Mouse (Mus musculus) neural tube, embryonic 10.5 days (tissue): Measurements from ENCODE around the gene Syngr1.

Experiments used
- DNase-seq: peaks from one replicate; pipeline ENCODE4 v3.0.0-alpha.2; 2017; ENCODE audit warnings: low spot score; ENCODE audit errors: extremely low spot score

Syngr1 gene

DNA sequence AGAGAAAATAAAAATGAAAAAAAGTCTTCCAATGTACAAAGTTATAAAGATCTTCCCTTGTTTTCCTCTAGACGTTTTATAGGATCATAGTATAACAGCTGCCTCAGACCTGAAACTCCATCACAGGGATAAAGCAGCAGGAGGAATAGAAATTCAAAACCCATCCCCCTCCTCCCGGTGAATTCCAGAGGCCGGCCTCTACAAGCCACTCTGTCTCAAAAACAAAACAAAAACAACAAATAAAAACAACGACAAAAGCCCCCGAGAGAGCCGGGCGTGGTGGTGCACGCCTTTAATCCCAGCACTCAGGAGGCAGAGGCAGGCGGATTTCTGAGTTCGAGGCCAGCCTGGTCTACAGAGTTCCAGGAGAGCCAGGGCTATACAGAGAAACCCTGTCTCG lies 979 bp upstream of the Syngr1 start:
- no peak for DNase-seq

DNA sequence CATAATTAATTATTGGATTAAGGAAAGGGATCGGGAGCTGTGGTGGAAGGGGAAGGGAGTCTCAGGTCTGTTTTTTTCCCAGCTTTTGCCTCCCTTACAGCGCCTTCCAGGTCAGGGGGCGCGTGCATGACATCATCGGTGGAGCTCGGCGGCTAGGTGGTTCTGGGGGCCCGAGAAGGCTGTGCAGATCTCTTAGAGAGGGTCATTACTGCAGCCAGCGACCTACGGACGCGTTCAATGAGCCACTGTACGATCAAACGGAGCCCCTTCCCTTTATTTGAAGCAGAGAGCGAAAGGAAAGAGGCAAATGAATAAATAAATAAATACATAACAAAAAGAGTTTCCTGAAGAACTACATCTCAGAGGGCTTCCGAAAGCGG lies 403 bp upstream of the Syngr1 start:
- DNase-seq: peak; percentile 45

DNA sequence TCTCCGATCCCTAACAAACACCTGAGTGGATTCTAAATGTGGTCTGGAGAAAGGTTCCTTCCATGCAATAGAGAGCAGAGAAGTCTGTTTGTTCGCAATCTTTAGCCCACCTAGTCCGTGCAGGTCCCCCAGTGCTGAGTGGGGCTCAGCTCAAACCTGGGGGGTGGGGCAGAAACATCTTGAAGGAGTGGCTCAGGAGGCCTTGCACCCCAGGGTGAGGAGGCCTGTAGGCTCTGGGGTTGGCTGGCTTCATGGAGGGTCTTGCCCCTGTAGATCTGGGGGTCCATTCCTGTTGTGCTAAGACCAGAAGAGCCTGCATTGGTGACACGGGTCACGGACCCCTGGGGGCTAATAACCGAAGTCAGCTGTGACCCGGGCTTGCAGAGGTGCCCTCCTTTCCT lies 907 bp downstream of the Syngr1 start:
- no peak for DNase-seq

DNA sequence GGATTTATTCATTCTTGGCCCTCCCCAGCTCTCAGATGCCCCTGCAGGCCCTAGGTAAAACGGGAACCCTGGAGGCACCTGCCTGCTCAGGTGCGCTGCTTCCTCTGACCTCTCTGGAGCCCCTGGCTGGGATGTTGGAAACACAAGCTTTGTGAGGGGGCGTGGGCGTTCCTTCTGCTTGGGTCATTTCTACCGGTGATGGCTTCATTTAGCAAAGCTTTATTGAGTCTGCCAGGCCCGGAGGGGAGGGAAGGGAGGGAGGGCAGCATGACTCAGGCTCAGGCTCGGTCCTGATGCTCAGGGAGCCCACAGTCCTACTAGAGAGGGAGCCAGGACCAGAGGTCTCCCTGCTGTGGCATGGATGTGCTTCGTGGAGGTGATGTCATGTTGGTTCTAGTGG lies 1.5 kb downstream of the Syngr1 start:
- DNase-seq: no peak

DNA sequence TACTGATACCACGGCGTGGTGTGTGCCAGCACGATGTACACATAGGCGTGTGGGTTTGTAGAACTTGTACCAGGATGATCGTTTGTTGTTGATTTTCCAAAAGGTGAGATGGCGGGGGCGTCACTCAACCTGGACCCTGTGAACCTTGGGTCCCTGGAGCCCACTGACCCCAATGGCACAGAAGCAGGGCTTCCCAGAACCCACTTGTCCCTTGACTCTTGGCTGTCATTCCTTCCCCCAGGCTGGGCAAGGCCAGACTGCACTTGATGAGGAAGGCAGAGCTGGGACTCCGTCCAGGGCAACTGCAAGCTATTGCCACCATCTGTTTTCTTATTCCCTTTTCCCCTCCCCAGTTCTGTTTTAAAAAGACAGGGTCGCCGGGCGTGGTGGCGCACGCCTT lies 3.1 kb downstream of the Syngr1 start:
- no peak for DNase-seq

DNA sequence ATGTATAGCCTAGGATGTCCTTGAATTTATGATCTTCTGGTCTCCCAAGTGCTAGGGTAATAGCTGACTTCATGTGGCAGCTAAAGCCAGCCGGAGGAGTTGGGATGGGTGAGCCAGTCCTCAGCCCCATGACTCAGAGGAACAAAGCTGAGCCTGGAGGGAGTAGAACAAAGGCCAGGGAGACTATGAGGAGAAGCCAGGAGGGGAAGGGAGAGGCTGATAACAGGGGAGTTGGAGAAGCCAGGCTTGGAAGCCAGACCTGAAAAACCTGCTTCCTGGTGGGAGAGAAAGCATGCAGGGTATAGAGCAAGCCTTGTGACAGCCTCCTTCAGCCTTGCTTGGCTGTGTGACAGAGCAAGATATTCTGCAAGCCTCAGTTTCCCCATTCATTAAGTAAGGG lies 4.5 kb downstream of the Syngr1 start:
- no peak for DNase-seq

DNA sequence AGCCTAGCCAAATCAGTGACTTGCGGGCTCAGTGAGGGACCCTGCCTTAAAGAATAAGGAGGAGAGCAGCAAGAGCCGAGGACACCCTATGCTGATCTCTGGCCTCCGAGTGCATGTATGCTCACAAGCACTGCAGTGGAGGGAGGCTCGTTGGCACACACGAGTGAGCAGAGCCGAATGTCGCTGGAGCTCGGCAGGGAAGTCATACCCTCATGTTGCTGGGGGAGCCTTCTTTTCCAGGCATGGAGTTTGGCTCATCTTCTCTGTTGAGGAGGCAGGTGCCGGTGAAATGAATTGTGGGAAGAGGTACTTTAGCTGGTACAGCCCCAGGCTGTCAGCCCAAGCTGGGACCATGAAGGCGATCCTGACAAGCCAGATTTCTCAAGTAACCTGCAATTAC lies 5.3 kb downstream of the Syngr1 start:
- DNase-seq: no peak

DNA sequence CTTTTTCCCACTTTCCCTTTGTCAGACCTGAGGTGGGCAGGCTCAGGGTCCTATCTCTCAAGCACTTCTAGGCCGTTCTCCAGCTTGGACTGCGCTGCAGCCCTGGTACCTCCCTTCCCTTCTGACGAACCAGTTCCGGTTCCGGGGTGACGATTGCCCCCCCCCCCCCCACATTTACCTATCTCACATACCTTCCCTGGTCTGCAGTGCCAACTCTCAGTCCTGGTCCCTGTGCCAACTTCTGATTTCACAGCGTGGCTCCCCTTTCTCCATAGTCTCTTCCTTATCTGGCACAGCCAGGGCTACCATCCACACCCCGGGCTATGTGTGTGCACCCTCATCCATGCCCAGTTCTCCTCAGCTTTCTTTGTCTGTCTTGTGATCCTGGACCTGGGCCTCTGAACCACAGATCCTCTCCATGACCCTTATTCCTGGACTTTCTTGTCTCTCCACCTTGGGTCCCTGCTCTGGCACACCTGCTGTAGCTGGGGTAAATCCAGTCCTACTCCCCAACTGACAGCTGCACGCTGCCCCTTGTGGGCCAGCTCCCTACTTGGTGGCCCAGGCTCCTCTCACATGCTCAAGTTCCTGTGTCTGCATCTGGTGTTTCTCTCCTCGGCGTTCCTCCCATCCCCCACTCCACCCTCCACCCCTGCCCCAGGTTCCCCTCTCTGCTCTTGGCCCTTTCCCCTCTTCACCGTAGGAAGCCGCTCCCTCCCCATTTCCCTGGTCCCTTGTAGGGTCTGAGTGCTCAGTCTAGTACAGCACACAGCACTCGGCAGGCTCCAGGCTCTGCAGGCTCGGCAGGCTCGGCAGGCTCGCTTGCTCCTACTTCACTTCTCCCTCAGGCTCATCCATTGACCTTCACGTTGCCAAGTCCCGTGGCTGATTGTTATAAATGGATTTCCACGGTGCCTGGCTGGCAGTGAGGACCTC lies 6.1 kb downstream of the Syngr1 start:
- peak; percentile 67 for DNase-seq

DNA sequence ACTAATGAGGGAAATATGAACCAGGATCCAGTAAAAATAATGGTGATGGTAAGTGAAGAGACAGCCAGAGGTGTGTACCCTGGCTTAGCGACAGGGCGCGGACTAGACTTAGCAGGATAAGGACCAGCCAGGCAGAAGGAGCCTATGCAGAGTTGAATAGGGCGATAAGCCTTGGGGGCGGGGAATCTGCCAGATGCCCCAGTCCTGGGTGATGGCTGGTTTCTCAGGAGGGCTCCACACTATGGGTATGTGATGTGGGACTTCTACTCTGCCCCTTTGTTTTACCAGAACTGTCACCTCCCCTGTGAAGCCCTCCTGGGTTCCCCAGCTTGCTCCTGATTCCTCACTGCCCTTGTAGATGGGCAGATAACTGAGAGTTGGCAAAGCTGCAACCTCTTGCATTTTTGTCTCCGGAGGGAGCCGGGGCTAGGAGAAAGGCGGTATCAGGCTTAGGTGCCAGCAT lies 6.9 kb downstream of the Syngr1 start:
- DNase-seq: no peak

DNA sequence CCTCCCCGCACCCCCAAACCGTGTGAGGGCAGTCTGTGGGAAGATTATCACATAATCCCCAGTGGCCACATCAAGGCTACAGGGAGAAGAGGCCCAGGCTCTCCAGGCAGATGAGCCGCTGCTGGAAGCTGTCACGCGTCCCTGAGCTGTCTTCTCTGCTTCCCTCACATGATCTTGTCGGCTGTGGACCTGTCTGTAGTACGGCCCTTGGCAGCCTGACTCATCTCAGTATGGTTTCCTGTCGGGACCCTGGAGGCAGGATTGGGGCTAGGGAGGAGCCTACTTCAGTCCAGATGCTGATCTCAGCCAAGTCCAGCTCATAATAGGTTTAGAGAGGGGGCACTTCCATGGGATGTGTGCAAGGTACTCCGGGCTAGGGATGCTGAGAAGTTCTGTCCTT lies 7.7 kb downstream of the Syngr1 start:
- DNase-seq: no peak

DNA sequence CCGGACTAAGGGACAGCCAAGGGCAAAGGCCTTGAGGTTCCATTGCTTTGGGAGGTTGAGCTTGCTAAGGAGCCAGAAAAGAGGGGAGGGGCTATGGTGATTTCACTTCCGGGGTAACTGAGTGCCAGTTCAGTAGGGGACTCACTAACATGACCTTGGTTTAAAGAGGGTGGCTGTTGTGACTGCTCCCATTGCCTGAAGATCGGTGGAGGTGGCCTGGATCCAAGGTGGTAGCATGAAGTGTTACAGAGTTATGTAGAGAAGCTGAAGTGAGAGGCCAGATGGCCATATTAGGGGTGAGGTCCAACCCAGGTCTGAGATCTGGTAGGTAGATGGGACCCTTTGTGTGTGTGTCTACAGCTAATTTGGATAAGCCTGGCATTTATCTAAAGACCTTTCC lies 8.3 kb downstream of the Syngr1 start:
- DNase-seq: no peak

DNA sequence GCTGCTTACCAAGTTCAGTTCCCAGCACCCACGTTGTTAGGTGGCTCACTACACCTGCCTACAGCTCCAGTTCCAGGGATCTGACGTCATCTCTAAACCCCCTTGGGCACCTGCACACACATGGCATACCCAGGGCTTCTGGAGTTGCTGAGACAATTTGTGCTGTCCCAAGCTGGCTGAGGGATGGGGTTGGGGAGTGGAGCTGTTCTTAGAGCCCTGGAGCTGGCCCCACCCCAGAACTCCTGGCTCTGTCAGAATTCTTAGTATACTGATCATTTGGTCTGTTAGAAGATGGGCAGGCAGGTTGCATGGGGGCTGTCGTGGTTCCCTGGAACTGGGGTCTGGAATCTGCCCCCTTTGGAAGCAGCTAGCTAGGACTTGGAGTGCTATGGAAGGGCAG lies 9.1 kb downstream of the Syngr1 start:
- no peak for DNase-seq

DNA sequence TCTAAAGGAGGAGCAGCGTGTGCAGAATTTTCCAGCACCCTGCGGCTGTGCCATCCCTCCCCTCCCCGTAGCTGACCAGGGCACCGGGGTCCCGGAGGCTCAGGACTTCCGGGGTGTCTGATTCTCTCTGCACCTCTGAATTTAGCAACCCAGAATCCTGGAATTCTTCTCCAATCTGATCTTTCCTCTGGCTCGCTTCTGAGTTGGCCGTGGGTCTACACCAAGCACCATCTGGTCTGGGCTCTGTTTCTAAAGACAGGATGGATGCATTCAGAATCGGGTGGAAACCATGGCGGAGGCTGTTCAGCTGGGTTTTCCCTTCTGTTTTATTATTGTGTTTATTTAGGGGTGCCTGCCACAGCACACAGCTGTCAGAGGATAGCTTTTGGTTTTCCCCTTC lies 9.7 kb downstream of the Syngr1 start:
- DNase-seq: no peak

DNA sequence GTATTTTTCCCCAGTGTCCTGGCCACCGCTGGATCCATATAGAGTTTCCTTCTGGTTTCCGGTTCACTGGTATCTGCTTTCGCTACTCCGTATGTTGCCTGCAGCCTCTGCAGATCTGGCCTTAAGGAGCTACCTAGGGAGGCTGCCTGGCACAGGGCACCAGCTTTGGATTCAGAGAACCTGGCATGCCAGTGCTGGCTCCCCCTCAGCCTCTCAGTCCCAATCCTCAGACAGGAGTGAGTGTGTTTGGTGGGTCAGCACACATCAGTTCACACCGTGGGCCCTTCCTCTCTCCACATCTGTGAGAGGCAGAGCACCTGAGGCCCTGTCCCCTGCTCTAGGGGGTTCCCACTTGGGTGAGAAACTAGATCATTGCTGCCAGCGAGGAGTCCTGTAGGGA lies 10.4 kb downstream of the Syngr1 start:
- DNase-seq: no peak

DNA sequence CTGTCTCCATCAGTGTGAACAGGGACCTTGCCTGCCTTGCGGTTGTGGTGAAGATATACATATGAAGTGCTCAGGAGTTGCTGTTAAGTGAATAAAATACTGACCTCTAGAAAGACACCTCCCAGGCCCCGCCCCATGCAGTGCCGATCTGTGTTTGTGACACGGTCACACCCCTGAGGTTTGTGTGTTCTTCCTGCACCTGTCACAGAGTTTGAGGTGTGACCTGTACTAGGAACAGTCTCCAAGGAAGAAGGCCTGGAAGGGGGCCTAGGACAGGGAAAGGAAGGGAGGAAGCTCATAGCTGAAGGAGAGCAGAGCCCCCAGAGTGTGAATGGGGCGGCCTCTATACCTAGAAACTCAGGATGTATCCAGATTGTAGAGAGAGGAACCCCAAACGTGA lies 11.4 kb downstream of the Syngr1 start:
- DNase-seq: no peak

DNA sequence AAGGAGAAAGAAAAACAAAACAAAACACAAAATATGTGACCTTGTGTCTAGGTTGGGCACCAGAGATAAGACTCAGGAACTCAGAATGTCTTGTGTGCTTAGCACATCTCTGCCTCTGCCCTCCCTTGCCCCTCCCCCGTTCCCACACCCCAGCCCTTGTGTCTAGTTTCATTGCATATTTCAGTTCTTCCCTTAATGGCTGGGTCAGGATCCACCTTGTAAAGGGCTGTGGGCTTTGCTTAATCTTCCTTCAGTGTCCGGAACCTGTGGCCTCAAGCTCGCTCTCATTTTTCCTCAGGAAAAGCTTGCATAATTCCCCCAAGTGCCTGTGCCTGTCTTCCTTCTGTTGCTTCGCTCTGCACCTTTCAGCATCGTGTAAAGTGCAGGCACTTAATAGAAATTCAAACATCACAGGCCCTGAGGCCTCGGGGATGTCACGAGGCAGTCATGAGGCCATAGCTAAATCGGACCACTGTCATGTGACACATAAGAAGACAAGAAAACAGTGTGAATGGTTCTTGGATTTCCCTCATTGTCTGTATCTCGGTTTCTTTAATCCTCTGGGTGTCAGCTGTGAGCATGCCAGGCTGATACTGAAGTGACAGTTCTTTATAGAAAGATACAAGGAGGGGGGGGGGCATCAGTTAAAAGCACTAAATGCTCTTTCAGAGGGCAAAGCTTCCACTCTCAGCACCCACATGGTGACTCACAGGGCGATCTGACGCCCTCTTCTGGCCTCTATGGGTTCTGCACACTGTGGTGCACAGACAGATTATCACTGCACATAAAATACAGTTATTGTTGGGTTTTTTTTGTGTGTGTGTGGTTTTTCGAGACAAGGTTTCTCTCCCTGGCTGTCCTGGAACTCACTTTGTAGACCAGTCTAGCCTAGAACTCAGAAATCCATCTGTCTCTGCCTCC lies 14.6 kb downstream of the Syngr1 start:
- no peak for DNase-seq

DNA sequence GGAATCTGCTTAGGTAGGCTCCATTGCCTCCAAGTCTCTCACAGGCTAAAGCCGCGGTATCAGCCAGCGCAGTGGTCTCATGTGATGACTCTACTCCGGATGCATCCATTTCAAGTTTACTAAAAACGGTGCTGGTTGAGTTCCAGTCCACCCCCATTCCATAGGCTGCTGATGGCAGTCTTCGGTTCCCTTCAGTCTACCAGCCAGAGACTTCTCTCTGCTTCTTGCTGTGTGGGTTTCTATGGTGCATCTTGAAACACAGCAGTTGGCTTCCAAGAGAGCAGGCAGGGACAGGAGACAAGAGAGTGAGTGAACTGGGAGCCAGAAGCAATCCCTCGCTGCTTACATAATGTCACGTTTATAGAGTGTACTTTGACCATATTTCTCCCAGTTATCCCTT lies 16.0 kb downstream of the Syngr1 start:
- DNase-seq: no peak

DNA sequence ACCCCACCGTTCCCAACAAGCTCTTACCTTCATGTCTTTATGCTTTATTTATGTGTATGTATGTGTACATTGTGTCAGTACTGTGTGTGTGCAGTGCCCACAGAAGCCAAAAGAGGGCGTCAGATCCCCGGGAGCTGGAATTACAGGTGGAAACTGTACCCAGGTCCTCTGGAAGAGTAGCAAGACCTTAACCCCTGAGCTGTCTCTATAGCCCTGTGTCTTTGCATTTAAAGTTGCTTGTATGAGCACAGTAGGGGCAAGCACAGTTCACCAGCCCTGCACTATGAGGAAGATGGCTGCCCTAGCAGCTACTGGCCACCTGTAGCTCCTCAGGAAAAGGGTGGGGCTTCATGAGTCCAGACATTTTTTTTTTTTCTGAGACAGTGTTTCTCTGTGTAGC lies 16.4 kb downstream of the Syngr1 start:
- no peak for DNase-seq

DNA sequence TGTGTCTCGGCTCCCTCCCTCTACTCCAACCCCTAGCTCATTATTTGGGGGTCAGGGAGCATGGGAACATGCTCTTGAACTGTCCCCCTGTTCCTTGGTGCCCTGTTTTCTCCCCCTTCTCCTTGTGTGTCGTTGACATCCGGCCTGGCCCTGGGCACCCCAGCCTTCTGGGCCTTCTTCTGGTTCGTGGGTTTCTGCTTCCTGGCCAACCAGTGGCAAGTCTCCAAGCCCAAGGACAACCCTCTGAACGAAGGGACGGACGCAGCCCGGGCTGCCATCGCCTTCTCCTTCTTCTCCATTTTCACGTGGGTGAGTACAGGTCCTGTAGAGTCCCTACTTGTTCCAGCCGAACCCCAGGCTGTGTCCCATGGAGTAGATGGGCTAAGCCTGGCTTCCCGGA lies 20.3 kb downstream of the Syngr1 start:
- no peak for DNase-seq

DNA sequence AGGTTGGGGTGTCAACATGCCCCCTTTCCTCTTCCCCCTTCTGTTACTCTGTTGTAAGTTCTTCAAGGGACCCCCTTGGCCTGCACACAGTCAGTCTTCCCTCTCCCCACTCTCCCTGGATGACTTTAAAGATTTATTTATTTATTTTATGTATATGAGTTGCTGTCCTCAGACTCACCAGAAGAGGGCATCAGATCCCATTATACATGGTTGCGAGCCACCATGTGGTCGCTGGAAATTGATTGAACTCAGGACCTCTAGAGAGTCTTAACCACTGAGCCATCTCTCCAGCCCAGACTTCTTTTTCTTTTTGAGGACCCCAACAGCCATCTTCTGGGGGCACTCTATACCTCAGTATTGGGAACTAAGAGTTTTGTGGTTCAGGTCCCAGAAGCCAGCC lies 21.4 kb downstream of the Syngr1 start:
- no peak for DNase-seq

DNA sequence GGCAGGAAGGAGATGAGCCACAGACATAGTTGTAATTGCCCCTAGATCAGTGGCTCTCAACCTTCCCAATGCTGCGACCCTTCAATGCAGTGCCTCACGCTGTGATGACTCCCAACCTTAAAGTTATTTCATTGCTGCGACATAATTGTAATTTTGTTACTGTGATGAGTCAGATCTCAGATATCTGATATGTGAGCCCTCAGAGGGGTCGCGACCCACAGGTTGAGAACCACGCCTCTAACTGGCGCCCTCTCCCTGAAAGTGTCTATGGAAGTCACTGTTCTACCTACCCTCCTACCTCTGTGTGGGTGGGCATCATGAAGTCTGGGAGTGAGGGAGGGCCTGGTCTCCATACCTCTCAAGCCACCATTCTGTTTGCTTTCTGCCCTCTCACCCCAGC lies 23.3 kb downstream of the Syngr1 start:
- DNase-seq: no peak

DNA sequence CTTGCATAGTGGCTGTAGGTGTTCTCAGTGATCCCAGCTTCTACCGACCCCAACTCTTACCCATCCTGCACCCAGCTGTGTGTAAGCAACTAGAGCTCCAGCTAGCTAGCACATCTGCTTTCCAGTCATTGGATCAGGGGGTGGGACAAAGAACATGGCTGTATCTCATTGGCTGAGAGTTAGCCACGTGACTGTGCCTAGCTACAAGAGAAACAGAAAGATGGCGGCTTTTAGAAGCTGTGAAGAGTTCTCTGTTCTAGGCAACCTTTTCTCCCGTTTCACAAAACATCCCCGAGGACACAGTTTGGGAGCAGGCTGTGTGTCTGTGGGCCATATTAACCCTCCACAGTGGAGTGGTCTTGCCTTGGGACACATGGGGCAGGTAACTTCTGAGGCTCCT lies 24.1 kb downstream of the Syngr1 start:
- DNase-seq: no peak
